Mouse (Mus musculus): ENCODE data around the gene Tmem38a. TPM values are rescaled to one million over a fixed set of nuclear protein-coding genes. Genes with fewer than 3 reads are reported as not detected.

The Tmem38a gene
- 27.9 and 31.6 TPM in 2 replicates for polyA plus RNA-seq (2014; fragmentation: Nextera tagmentation; extraction: Ambion mirVana)

DNA sequence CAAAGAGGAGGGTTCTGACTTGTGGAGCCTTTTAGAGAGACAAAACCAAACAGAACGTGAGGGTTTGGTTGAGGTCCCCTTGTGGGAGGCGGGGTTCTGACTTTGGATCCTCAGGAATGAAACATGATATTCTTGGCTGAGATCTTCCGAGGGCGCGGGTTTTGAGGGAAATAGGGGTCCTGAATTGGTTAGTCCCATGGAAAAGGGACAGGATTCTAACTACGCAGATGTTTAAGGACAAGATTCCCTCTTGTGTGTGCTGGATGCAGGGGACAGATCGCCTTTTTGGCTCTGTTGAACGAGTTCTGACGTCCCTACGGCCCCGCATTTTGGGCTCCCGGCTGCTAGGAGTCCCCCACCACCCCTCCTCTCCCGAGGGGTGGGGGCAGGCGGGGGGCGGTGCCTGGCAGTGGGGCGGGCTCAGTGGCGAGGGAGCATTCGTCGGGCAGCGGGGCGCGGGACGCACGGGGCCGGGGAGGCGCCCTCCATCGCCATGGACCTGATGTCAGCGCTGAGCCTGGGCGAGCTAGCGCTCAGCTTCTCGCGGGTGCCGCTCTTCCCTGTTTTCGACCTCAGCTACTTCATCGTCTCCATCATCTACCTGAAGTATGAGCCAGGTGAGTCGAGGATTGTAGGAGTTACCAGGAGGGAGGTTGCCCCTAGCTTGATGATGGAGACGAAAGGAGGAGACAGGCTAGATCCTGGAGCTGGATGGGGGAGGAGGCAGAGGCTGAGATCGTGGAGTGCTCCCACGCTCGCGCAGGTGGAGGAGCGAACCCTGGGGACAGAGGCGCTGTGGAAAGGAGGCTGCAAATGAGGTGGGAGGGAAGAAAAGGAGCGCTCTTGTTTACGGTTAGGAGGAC is at the start of gene Tmem38a:
Gene Tmem38a, plus strand, starts transcription at position 445 of the 863 bp plus-strand sequence.
- Histone ChIP-seq H3K27me3 (ENCODE audit: control insufficient read depth, insufficient read depth, low read length) (no peaks in the 10 kb centered on the region), H3K4me3 (ENCODE audit: low read depth, low read length) (peak within 1 kb of the TSS; percentile 65), H3K4me2 (ENCODE audit: low read depth, low read length) (peak within 1 kb of the TSS; percentile 96), H3K36me3 (ENCODE audit: control insufficient read depth, insufficient read depth, low read length) (peaks cover 18% of the 10 kb centered on the region), H3K9ac (replicated peaks; ENCODE audit: low read depth, low read length) (peak within 1 kb of the TSS; percentile 69), H3K9me3 (ENCODE audit: control insufficient read depth, low read length) (no peaks in the 10 kb centered on the region), H3K27ac (ENCODE audit: low read depth, low read length) (peak within 1 kb of the TSS; percentile 91), H3K4me1 (ENCODE audit: control insufficient read depth, insufficient read depth, low read length) (peaks cover 23% of the 10 kb centered on the region; the same call in 1 of the 2 replicates)
- 1% methylated on average over 45 of the region's 45 CpGs for WGBS
- ATAC-seq (ENCODE audit: low read depth): peak; percentile 20

DNA sequence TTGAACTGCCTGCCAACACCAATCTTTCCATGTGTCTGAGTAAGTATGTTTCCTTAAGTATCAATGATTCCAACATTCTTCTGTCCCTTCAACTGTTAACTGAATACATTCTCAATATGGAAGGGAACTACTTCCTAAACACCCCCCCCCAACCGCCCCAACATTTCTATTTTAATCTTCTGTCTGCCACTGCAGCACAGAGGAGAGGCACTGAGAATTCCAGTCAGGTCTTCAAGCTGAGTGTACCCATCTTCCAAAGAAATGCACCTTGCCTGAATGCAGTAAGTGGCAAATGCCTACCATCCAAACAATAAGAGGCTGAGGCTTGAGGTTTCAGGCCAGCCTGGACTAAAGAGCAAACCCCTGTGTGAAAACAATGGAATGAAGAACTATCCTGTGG is 39.8 kb upstream of the Tmem38a start:
- H3K27ac ChIP-seq (ENCODE audit: low read depth, low read length): no peak overlapping the region
- no peak for ATAC-seq (ENCODE audit: low read depth)
- H3K4me2 ChIP-seq (ENCODE audit: low read depth, low read length): no peak overlapping the region
- no peak overlapping the region for H3K4me3 ChIP-seq (ENCODE audit: low read depth, low read length)
- H3K9ac ChIP-seq (replicated peaks; ENCODE audit: low read depth, low read length): no peak overlapping the region
- no peaks in the 10 kb centered on the region for H3K9me3 ChIP-seq (ENCODE audit: control insufficient read depth, low read length)
- no peaks in the 10 kb centered on the region for H3K4me1 ChIP-seq (ENCODE audit: control insufficient read depth, insufficient read depth, low read length)
- no peaks in the 10 kb centered on the region for H3K36me3 ChIP-seq (ENCODE audit: control insufficient read depth, insufficient read depth, low read length)
- no peaks in the 10 kb centered on the region for H3K27me3 ChIP-seq (ENCODE audit: control insufficient read depth, insufficient read depth, low read length)
- WGBS: 92% methylated on average over 1 of the region's 1 CpGs

DNA sequence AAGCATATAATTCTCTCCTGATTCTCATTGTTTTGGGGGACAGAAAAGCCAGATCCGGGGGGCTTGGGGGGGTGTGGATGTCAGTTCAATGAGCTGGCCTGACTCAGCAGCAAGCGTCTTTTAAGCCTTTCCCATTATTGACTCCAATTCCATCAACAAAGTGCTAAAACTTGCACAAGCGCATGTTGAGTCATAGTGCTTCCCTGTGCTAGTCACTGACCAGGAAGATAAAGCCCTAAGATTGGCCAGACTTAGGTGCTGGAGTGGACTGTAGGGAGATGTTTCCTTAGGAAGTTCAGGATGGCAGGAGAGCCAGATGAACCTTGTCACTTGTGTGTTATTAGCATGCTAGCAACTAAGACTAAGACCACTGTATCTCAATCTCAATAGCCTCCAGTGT is 37.0 kb upstream of the Tmem38a start:
- 100% methylated on average over 3 of the region's 3 CpGs for WGBS
- ATAC-seq (ENCODE audit: low read depth): no peak
- Histone ChIP-seq H3K4me2 (ENCODE audit: low read depth, low read length) (no peak overlapping the region), H3K36me3 (ENCODE audit: control insufficient read depth, insufficient read depth, low read length) (no peaks in the 10 kb centered on the region), H3K4me1 (ENCODE audit: control insufficient read depth, insufficient read depth, low read length) (no peaks in the 10 kb centered on the region), H3K9ac (replicated peaks; ENCODE audit: low read depth, low read length) (no peak overlapping the region), H3K27ac (ENCODE audit: low read depth, low read length) (no peak overlapping the region), H3K4me3 (ENCODE audit: low read depth, low read length) (no peak overlapping the region), H3K27me3 (ENCODE audit: control insufficient read depth, insufficient read depth, low read length) (no peaks in the 10 kb centered on the region), H3K9me3 (ENCODE audit: control insufficient read depth, low read length) (no peaks in the 10 kb centered on the region)

DNA sequence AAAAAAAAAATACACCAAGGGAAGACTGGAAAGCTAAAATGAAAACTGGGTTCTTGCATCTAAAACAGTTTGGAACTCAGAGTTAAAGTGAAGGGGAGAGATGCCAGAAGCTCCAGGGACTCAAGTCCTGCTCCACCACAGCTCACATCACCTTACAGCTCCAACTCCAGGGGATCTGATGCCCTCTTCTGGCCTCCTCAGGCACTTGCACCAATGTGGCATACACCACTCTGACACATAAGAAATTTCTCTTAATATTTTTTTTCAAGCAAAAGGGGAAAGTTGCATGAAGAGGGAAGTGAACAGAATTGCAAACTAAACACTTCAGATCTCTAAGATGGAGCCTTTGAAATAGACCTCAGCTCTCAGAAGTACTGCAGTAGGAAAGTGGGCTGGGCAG is 32.6 kb upstream of the Tmem38a start:
- Histone ChIP-seq H3K9ac (replicated peaks; ENCODE audit: low read depth, low read length) (no peak overlapping the region), H3K4me1 (ENCODE audit: control insufficient read depth, insufficient read depth, low read length) (no peaks in the 10 kb centered on the region), H3K36me3 (ENCODE audit: control insufficient read depth, insufficient read depth, low read length) (no peaks in the 10 kb centered on the region), H3K27ac (ENCODE audit: low read depth, low read length) (no peak overlapping the region), H3K27me3 (ENCODE audit: control insufficient read depth, insufficient read depth, low read length) (no peaks in the 10 kb centered on the region), H3K9me3 (ENCODE audit: control insufficient read depth, low read length) (no peaks in the 10 kb centered on the region), H3K4me3 (ENCODE audit: low read depth, low read length) (no peak overlapping the region), H3K4me2 (ENCODE audit: low read depth, low read length) (no peak overlapping the region)
- ATAC-seq (ENCODE audit: low read depth): no peak

DNA sequence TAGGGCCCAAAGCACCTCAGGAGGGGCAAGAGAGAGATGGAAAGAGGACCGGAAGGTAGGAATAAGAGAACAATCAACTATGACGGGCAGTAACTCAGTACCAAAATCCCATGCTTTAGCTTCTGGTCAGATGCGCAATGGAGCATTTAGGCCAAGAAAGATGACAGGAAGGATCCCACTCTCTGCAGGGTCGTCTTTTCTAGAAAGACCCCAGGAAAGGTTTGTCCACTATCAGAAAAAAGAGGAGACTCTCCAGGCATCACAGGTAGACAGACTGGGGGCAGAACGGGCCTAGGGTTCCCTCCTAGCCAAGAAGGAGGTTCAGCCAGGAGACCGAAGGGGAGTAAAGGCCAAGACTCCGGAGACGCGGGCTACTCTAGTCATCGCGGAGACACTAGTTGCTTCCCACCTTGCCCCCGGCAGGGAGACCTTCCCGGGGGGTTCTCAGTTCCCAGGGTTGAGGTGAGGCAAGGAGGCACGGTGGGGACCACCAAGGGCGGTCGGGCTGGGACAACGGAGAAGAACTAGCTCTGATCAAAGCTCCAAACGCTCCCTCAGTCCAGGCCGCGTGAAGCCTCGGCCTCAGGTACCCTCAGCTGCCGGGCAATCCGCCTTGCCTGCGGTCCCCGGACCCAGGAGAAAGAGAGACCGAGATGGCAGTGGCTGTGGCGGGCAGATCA is 24.6 kb upstream of the Tmem38a start:
- H3K9me3 ChIP-seq (ENCODE audit: control insufficient read depth, low read length): no peaks in the 10 kb centered on the region
- peaks cover 23% of the 10 kb centered on the region for H3K4me1 ChIP-seq (ENCODE audit: control insufficient read depth, insufficient read depth, low read length)
- peak overlapping the region; percentile 97 for H3K4me2 ChIP-seq (ENCODE audit: low read depth, low read length)
- H3K27ac ChIP-seq (ENCODE audit: low read depth, low read length): peak overlapping the region; percentile 81
- peak overlapping the region; percentile 91 for H3K9ac ChIP-seq (replicated peaks; ENCODE audit: low read depth, low read length)
- ATAC-seq (ENCODE audit: low read depth): no peak; the same call in 1 of the 2 replicates
- peak overlapping the region; percentile 95 for H3K4me3 ChIP-seq (ENCODE audit: low read depth, low read length)
- no peaks in the 10 kb centered on the region for H3K27me3 ChIP-seq (ENCODE audit: control insufficient read depth, insufficient read depth, low read length)
- WGBS: 3% methylated on average over 27 of the region's 27 CpGs
- no peaks in the 10 kb centered on the region for H3K36me3 ChIP-seq (ENCODE audit: control insufficient read depth, insufficient read depth, low read length)

DNA sequence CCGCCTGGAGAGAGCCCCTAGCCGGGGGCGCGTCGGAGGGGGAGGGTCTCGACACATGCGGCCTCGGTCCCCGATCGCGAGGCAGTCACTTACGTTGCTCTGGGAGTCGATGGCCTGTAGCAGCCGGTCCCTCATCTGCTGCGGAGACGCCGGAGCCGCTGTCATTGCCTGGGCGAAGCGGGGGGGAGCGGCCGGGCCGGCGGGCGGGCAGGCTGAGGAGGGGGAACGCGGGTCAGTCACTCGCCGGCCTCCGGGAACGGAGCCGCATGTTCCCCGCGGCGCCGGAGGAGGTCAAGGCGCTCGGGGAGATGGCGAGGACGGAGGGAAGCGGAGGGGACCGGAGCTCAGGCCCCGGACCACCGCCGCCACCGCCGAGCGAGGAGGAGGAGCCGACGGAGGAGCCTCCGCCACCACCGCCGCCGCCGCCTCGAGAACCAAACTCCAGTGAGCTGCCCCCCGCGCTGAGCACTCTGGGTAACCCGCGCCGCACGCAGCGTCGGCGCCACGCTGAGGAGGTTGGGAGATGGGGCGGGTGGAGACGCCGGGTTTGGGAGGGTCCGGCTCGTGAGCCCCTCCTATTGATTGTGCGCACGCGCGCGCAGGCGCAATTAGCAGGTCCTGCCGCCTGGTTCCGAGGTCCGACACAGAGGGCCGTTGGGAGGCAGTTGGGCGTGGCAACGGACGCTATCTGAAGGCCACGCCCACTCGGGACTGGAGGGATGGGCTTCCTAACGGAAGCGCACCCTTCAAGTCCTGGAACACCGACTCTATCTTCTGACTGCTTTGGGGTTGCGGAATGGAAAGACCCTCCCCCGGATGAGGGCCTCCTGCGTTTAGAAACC is 23.8 kb upstream of the Tmem38a start, which contains the start of gene Med26:
Gene Med26, minus strand, starts transcription at position 469 of the 842 bp plus-strand sequence.
- no peaks in the 10 kb centered on the region for H3K9me3 ChIP-seq (ENCODE audit: control insufficient read depth, low read length)
- H3K4me1 ChIP-seq (ENCODE audit: control insufficient read depth, insufficient read depth, low read length): peaks cover 23% of the 10 kb centered on the region
- peaks cover 4% of the 10 kb centered on the region; the same call in 1 of the 2 replicates for H3K36me3 ChIP-seq (ENCODE audit: control insufficient read depth, insufficient read depth, low read length)
- H3K27me3 ChIP-seq (ENCODE audit: control insufficient read depth, insufficient read depth, low read length): no peaks in the 10 kb centered on the region
- peak within 1 kb of the TSS; percentile 95 for H3K4me3 ChIP-seq (ENCODE audit: low read depth, low read length)
- under 1% methylated on average over 75 of the region's 92 CpGs for WGBS
- H3K9ac ChIP-seq (replicated peaks; ENCODE audit: low read depth, low read length): peak within 1 kb of the TSS; percentile 91
- peak within 1 kb of the TSS; percentile 89 for H3K27ac ChIP-seq (ENCODE audit: low read depth, low read length)
- peak within 1 kb of the TSS; percentile 97 for H3K4me2 ChIP-seq (ENCODE audit: low read depth, low read length)
- peak; percentile 94 for ATAC-seq (ENCODE audit: low read depth)

DNA sequence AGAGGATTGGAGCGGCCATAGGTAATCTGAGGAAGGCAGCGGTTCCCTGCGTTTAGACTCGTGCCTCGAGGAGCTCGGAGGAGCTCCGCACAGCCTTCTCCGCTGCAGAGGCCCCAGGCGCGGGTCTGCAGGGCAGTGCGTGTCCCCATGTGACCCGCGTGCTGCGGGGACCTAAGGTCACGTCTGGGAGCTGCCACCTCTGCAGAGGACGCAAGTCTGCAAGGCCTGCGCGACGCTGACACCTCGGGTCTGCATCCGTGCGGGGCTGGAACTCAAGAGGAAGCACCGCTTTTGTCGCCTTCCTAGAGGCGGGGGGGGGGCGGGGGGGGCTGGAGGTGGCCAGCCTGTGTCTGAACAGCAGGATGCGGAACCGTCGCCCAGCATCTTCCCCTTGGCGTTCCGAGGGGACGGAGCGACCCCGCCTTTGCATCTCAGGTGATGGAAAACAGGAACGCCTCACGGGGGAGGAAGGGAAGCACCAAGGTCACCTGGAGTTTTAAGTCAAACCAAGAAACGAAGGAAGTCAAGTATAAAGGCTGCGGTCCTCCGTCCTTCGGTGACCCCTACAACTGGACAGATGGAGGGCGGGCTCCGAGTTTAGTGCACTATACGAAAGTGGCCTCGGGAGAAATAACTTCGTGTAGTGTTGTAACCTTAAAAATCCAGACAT is 23.1 kb upstream of the Tmem38a start:
- peak overlapping the region; percentile 78 for H3K9ac ChIP-seq (replicated peaks; ENCODE audit: low read depth, low read length)
- ATAC-seq (ENCODE audit: low read depth): peak; percentile 81
- no peaks in the 10 kb centered on the region for H3K9me3 ChIP-seq (ENCODE audit: control insufficient read depth, low read length)
- H3K4me2 ChIP-seq (ENCODE audit: low read depth, low read length): peak overlapping the region; percentile 97
- peaks cover 23% of the 10 kb centered on the region for H3K4me1 ChIP-seq (ENCODE audit: control insufficient read depth, insufficient read depth, low read length)
- H3K4me3 ChIP-seq (ENCODE audit: low read depth, low read length): peak overlapping the region; percentile 95
- H3K36me3 ChIP-seq (ENCODE audit: control insufficient read depth, insufficient read depth, low read length): peaks cover 4% of the 10 kb centered on the region; the same call in 1 of the 2 replicates
- H3K27me3 ChIP-seq (ENCODE audit: control insufficient read depth, insufficient read depth, low read length): no peaks in the 10 kb centered on the region
- WGBS: 0% methylated on average over 41 of the region's 45 CpGs
- H3K27ac ChIP-seq (ENCODE audit: low read depth, low read length): peak overlapping the region; percentile 89

DNA sequence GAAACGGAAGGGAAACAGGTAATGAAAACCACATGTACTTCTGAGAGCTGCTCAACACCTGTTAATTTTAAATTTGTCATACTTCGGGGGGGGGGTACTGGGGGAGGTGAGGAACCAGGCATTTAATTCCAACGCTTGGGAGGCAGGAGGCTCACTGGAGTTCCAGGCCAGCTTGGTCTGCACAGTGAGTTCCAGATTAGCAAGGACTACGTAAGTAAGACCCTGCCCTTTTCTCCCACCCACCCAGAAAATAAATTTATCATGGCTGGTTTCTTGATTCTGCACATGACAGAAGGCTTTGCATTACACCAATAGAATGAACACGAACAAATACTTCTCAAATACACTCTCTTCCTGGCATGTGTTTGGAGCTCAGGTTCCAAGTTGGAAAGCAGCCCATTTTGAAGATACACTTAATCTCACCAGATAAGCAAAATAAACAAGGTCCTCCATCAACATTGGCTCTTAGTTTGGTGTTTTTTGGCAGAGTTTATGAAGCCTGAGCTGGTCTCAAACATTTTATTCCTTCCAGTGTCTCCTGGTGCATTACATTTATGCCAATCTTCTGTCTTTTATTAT is 22.5 kb upstream of the Tmem38a start:
- Histone ChIP-seq H3K4me1 (ENCODE audit: control insufficient read depth, insufficient read depth, low read length) (peaks cover 23% of the 10 kb centered on the region), H3K4me3 (ENCODE audit: low read depth, low read length) (peak overlapping the region; percentile 95), H3K9ac (replicated peaks; ENCODE audit: low read depth, low read length) (peak overlapping the region; percentile 78; the same call in 1 of the 2 replicates), H3K36me3 (ENCODE audit: control insufficient read depth, insufficient read depth, low read length) (peaks cover 4% of the 10 kb centered on the region; the same call in 1 of the 2 replicates), H3K27me3 (ENCODE audit: control insufficient read depth, insufficient read depth, low read length) (no peaks in the 10 kb centered on the region), H3K9me3 (ENCODE audit: control insufficient read depth, low read length) (no peaks in the 10 kb centered on the region), H3K27ac (ENCODE audit: low read depth, low read length) (no peak overlapping the region), H3K4me2 (ENCODE audit: low read depth, low read length) (peak overlapping the region; percentile 97)
- ATAC-seq (ENCODE audit: low read depth): no peak
- WGBS: 24% methylated on average over 5 of the region's 5 CpGs
